Mouse (Mus musculus) olfactory bulb, adult 2 months (tissue): Measurements from ENCODE around the gene Oosp3. TPM values are rescaled to one million over a fixed set of nuclear protein-coding genes. Genes with fewer than 3 reads are reported as not detected.

Source experiments
- H3K27ac ChIP-seq: fragments of 200-500 bp; 2 replicates; pipeline ENCODE4 v1.5.1; 2012; ENCODE audit warnings: low read depth, low read length; ENCODE audit not compliant: insufficient read depth
- H3K4me1 ChIP-seq: fragments of 200-500 bp; 2 replicates; pipeline ENCODE4 v1.6.1; 2012; ENCODE audit warnings: low read length; ENCODE audit not compliant: control insufficient read depth, insufficient read depth
- H3K4me3 ChIP-seq: fragments of 200-500 bp; 2 replicates; pipeline ENCODE4 v1.5.1; 2012; ENCODE audit warnings: mild to moderate bottlenecking, low read depth, low read length, moderate library complexity; ENCODE audit not compliant: insufficient read depth
- CTCF ChIP-seq: fragments of 200-500 bp; IDR thresholded peaks from 2 replicates; pipeline ENCODE4 v1.5.1; 2012; ENCODE audit warnings: low read depth, mild to moderate bottlenecking, low read length, moderate library complexity; ENCODE audit not compliant: insufficient read depth
- POLR2A ChIP-seq: fragments of 200-500 bp; IDR thresholded peaks from 2 replicates; pipeline ENCODE4 v1.6.1; 2012; ENCODE audit warnings: mild to moderate bottlenecking, low read depth, low read length, moderate library complexity; ENCODE audit not compliant: insufficient read depth
- WGBS: fragments of 180-500 bp; shearing (Covaris S2); methylation state at CpG from one replicate; pipeline ENCODE4 v1.1.7; 2018; 5-methylcytosine and 5-hydroxymethylcytosine counted together
- polyA plus RNA-seq: library from polyadenylated mRNA; stranded (reverse); fragments of >200 nt; gene quantifications from 2 replicates; pipeline ENCODE4 v1.2.4, GENCODE M21; 2012; ENCODE audit warnings: low replicate concordance; ENCODE audit not compliant: missing spikeins, insufficient read depth, insufficient read length

Oosp3 gene
- not detected in 2 replicates for polyA plus RNA-seq

- Histone ChIP-seq H3K4me3 (no peak within 1 kb of the TSS), H3K4me1 (no peaks in the 10 kb centered on the region), H3K27ac (no peak within 1 kb of the TSS)
- 85% methylated on average over 2 of the region's 2 CpGs for WGBS
- TF ChIP-seq POLR2A (no peak), CTCF (no peak)
These were observed at the start of gene Oosp3 for GRCm38 (mm10) chr19:11696755-11697154. Gene Oosp3, plus strand, starts transcription at chr19:11697055.

- 84% methylated on average over 4 of the region's 4 CpGs for WGBS
- TF ChIP-seq CTCF, result no peak
- no peak for TF ChIP-seq POLR2A
- Histone ChIP-seq H3K27ac (no peak overlapping the region), H3K4me1 (no peaks in the 10 kb centered on the region), H3K4me3 (no peak overlapping the region)
These were observed 47.3 kb upstream of the Oosp3 start for GRCm38 (mm10) chr19:11649564-11649963.

GRCm38 (mm10) chr19:11659142-11659541 lies 37.7 kb upstream of the Oosp3 start:
- Histone ChIP-seq H3K4me1 (no peaks in the 10 kb centered on the region), H3K27ac (no peak overlapping the region), H3K4me3 (no peak overlapping the region)
- 74% methylated on average over 2 of the region's 2 CpGs for WGBS
- TF ChIP-seq CTCF, result no peak
- no peak for TF ChIP-seq POLR2A

GRCm38 (mm10) chr19:11660459-11660858 lies 36.4 kb upstream of the Oosp3 start, which contains the start of gene Oosp2:
Gene Oosp2, minus strand, starts transcription at chr19:11660559.
- WGBS, result 89% methylated on average over 5 of the region's 5 CpGs
- TF ChIP-seq CTCF (no peak), POLR2A (no peak)
- Histone ChIP-seq H3K4me3 (no peak within 1 kb of the TSS), H3K4me1 (no peaks in the 10 kb centered on the region), H3K27ac (no peak within 1 kb of the TSS)

- H3K27ac ChIP-seq, result no peak overlapping the region
- H3K4me1 ChIP-seq, result no peaks in the 10 kb centered on the region
- no peak overlapping the region for H3K4me3 ChIP-seq
- TF ChIP-seq CTCF, result no peak
- no peak for TF ChIP-seq POLR2A
These were observed 35.3 kb upstream of the Oosp3 start for GRCm38 (mm10) chr19:11661562-11661961.

- 64% methylated on average over 5 of the region's 5 CpGs for WGBS
- Histone ChIP-seq H3K27ac (no peak within 1 kb of the TSS), H3K4me1 (no peaks in the 10 kb centered on the region), H3K4me3 (no peak within 1 kb of the TSS)
- TF ChIP-seq CTCF (no peak), POLR2A (no peak)
These were observed 6.0 kb upstream of the Oosp3 start, which contains the start of gene Oosp1 for GRCm38 (mm10) chr19:11690839-11691238. Gene Oosp1, minus strand, starts transcription at chr19:11691150.

GRCm38 (mm10) chr19:11691454-11691853 lies 5.4 kb upstream of the Oosp3 start:
- WGBS, result 57% methylated on average over 1 of the region's 1 CpGs
- no peak for TF ChIP-seq POLR2A
- Histone ChIP-seq H3K4me1 (no peaks in the 10 kb centered on the region), H3K4me3 (no peak overlapping the region), H3K27ac (no peak overlapping the region)

- TF ChIP-seq POLR2A (no peak), CTCF (no peak)
- 91% methylated on average over 6 of the region's 6 CpGs for WGBS
- no peak overlapping the region for H3K4me3 ChIP-seq
These were observed 1.5 kb downstream of the Oosp3 start for GRCm38 (mm10) chr19:11698342-11698741.

GRCm38 (mm10) chr19:11712451-11712850 lies 15.6 kb downstream of the Oosp3 start:
- TF ChIP-seq CTCF (no peak), POLR2A (no peak)
- Histone ChIP-seq H3K27ac (no peak overlapping the region), H3K4me3 (no peak overlapping the region), H3K4me1 (no peaks in the 10 kb centered on the region)
- 87% methylated on average over 4 of the region's 4 CpGs for WGBS

More at GRCm38 (mm10) chr19:11698342-11698741, 1.5 kb downstream of the Oosp3 start:
- H3K4me1 ChIP-seq, result no peaks in the 10 kb centered on the region
- H3K27ac ChIP-seq, result no peak overlapping the region

- no peaks in the 10 kb centered on the region for H3K4me1 ChIP-seq
- 83% methylated on average over 3 of the region's 3 CpGs for WGBS
- H3K27ac ChIP-seq, result no peak overlapping the region
- TF ChIP-seq CTCF (no peak), POLR2A (no peak)
- H3K4me3 ChIP-seq, result no peak overlapping the region
These were observed 23.2 kb downstream of the Oosp3 start for GRCm38 (mm10) chr19:11720071-11720470.
